Mouse (Mus musculus) lung, postnatal 14 days (tissue): ENCODE measurements at regions not wholly inside any gene's neighbourhood (a gene's known extent, or its start where the extent isn't known, plus 50 kb on each side); places are given as distances from the start of the nearest gene placed in this dataset.

Experiments
- DNase-seq: peaks from one replicate; pipeline ENCODE4 v3.0.0; 2021

- DNase-seq, result no peak
Measured at GRCm38 (mm10) chr14:68447240-68447923, 846.7 kb downstream of the Synb start.

GRCm38 (mm10) chr14:68433326-68433725 is 860.8 kb downstream of the Synb start:
- no peak for DNase-seq

DNA sequence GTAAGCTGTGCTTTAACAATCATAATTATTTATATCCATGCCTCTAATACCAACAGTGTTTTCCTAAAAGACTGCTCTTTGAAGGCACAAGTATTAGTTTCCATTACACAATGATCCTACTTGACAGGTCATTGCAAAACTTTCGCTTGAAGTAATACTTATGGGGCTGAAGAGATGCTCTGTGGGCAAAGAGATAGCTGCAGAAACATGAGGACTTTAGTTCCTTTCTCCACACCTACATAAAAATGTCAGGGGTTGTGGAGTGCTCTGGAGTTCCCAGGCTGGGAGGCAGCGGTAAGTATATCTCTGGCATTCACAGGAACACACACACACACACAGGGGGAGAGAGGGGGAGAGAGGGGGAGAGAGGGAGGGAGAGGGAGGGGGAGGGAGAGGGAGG is 862.0 kb downstream of the Synb start:
- DNase-seq, result peak; percentile 12

DNA sequence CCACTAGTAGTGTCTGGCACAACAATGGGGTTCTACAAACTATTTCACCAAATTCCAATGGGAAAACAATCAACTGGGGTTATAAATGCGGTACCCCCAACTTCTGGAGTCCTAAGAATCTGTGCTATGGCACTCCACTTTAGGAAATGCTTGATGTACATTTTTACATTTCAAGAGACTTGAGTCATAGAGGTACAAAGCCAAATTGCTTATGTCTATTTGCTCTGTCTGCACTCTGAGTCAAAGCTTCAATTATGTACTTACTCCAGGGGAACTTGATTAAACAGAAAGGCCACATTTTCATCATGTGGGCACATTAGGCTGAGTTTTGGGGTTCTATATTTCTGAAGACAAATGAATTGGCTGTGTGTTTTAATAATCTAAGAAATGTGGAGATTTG is 866.9 kb downstream of the Synb start:
- no peak for DNase-seq

GRCm38 (mm10) chr14:68392440-68392839 is 901.7 kb downstream of the Synb start:
- no peak for DNase-seq

GRCm38 (mm10) chr14:68391875-68392274 is 902.2 kb downstream of the Synb start:
- DNase-seq, result no peak

- DNase-seq, result no peak
Measured at GRCm38 (mm10) chr14:68381741-68382140, 912.4 kb downstream of the Synb start.

GRCm38 (mm10) chr14:68367696-68368095 is 926.4 kb downstream of the Synb start:
- no peak for DNase-seq

DNA sequence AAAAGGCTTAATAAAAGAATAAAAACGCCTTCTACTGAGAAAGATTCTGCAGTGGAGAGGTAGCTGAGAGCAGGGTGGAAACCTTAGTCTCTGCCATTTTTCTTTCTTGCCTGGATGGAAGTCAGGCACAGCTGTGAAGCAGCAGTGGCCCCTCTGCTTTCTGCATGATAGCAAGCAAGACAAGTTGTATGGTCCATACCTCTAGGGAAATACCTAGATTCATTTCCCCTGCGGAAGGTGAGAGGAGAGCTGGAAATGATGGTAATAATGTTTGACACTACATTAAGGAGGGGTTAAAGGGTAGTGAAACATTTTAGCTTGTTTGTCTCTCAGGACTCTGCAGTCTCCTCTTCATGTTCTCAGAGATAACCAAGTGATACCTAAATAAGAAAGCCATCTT is 930.2 kb downstream of the Synb start:
- no peak for DNase-seq

DNA sequence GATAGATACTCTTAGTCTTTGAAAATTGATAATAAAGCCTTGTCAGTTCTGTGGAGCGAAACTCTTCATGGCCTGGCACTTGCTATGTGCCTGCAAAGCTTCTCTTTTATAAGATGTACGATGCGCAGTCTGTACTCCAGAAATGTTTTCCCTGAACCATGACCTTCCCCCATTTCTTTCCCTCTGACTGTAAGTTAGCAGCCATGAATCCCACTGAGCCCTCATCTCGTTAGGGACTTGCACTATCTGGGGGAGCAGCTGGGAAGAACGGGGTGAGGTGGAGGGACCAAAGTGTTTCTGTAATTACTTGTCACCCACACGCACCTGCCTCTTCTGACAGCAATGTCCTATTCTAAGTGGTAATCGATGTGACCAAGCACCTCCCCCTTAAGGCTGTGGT is 932.1 kb downstream of the Synb start:
- DNase-seq, result no peak

DNA sequence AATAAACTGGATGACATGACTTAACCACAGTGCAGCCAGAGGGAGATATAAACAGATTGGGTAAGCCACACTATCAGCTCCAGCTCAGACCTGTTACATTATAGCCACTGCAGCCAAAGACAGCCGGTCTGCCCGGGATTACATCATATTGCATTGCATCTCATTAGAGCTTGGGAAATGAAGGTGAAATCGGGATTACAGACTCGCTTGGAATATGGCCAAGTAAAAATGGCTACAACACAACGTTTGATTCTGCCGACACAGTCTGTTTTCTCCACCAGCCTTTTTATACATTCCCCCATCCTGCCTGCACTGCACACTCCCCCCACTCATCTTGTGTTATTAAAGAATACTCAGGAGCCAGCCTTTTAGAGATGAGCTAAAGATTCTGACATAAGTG is 932.6 kb downstream of the Synb start:
- no peak for DNase-seq

- no peak for DNase-seq
Measured at GRCm38 (mm10) chr14:68356396-68356795, 937.7 kb downstream of the Synb start.

- DNase-seq, result no peak
Measured at GRCm38 (mm10) chr14:68355462-68355905, 938.6 kb downstream of the Synb start.

- DNase-seq, result no peak
Measured at GRCm38 (mm10) chr14:68345527-68345926, 948.6 kb downstream of the Synb start.

DNA sequence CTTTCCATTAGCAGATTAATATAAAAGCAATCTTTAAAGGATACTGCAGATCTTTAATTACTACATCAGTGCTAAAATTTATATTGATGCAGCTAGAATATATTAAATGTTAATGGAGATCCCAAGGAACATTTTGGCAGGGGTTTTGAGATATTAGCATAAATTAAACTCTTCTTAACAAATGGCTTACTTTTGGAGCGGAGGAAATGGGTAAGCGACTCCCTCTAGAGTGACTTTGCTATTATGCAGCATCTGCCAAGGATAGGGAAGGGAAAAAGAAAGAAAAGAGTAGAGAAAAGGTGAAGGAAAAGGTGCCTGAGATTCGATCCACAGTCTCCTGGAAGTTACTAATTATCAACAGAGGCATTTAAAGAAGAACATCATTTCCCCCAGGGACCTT is 949.4 kb downstream of the Synb start:
- no peak for DNase-seq

- DNase-seq, result no peak
Measured at GRCm38 (mm10) chr14:68338440-68338839, 955.7 kb downstream of the Synb start.

DNA sequence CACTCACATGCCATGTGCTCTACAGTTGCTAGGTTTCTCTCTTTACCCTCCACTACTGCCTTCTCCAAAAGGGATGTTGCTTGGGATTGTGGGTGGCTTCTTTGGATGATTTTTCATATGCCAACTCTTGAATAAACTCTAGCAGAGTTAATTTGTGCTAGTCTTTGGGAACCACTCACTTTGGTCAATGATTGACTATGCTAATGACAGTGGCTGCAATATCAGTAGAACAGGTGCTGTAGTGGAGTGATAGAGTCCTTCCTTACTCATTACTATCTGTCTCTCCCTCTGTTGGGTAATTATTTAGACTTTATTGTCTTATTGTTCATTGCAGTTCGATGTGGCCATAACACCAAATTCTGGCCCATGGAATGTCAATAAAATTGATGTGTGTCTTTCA is 969.0 kb downstream of the Synb start:
- no peak for DNase-seq

- DNase-seq, result no peak
Measured at GRCm38 (mm10) chr14:68323008-68323407, 971.1 kb downstream of the Synb start.

- DNase-seq, result no peak
Measured at GRCm38 (mm10) chr14:68307973-68308660, 986.0 kb downstream of the Synb start.

- DNase-seq, result no peak
Measured at GRCm38 (mm10) chr14:68305166-68305565, 988.9 kb downstream of the Synb start.

GRCm38 (mm10) chr14:68301710-68302109 is 992.4 kb downstream of the Synb start:
- no peak for DNase-seq

DNA sequence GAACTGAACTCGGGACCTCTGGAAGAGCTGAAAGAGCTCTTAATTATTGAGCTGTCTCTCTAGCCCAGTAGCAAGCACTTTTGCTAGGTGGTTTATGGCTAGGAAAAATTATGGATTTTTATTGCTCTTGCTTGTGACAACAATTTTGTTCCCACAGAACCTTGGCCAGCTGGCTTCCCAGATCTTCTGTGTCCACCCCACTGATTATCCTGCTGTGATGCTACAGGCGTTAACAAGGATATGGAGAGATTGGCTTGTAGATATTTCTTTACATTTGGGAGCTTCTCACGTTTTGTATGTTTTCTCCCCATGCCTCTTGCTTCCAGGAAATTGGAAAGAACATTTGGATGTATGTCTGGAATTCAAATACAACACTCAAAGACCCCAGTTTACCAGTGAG is 1008.6 kb downstream of the Synb start:
- no peak for DNase-seq

GRCm38 (mm10) chr14:68261436-68261835 is 1032.7 kb downstream of the Synb start:
- DNase-seq, result no peak

GRCm38 (mm10) chr14:68246966-68247365 is 1047.1 kb downstream of the Synb start:
- DNase-seq, result no peak

DNA sequence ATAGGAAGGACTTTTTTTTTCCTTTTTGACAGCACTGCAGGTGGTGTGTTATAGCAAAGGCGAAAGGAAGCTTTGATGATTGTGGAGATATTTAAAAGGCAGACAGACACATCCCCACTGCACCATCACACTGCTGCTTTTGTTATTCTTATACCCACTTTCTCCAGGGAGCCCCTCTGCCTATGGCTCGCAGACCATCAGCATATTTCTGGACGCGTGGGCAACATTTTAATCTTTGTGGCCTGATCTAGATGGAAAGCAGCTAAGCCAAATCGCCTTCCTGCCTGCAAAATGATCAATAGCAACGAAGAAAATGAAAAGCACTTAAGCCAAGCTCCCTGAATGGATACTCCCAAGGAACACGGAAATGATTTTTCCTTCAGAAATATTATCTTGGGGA is 1054.0 kb downstream of the Synb start:
- DNase-seq, result no peak
